Mouse (Mus musculus): Measurements from ENCODE around the gene Vmn1r111. TPM values are rescaled to one million over a fixed set of nuclear protein-coding genes. Genes with fewer than 3 reads are reported as not detected.
"Not testable (repeated sequence)": the region's sequence is repeated elsewhere in the genome, so short reads cannot be mapped to it uniquely, and the experiment has no call there.

Gene Vmn1r111
- total RNA-seq (2021), result not detected
- long read RNA-seq, experiment 1, result 0 reads
- long read RNA-seq, experiment 2, result 0 reads

- not testable (repeated sequence) for DNase-seq
These were observed at the start of gene Vmn1r111 for GRCm38 (mm10) chr7:20703116-20703515. Gene Vmn1r111, minus strand, starts transcription at chr7:20703216.

DNA sequence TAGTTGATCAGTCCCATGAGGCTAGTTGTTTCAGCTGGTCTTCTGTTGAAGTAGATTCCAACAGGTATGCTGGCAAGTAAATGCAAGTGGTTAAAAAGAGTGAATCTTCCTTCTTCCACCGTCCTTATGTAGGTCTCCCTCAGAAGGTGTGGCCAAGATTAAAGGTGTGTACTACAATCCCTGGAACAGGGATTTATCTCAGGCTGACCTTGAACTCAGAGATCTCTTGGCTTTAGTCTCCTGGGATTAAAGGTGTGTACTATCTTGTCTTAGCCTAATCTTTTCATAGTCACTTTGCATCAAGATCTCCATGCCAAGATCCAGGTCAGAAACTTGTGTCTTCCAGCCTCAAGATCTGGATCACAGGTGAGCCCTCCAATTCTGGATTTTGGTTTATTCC, 27.5 kb upstream of the Vmn1r111 start, which contains the start of gene Gm10668:
TSS of gene Gm10668 (minus strand) at position 101 of the 400 bp plus-strand sequence.
- DNase-seq, result not testable (repeated sequence)

DNA sequence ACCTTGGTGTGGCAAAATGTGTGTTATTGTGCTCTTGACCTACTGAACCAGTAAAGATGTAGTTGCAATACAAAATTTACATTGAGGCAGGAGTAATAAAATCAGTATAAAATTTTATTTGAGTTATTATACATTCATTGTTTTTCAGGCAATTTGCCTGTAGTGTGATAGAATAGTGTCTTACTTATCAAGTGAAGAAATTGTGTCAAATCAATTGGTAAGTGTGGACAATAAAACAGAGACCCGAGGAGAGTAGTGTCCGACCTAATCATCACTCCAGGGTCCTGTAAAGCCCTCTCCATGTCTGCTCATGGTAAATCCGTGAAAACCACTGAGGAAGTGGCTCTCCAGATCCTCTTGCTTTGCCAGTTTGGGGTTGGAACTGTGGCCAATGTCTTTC, 34.4 kb downstream of the Vmn1r111 start, which contains the start of gene Vmn1r107:
TSS of gene Vmn1r107 (plus strand) at position 301 of the 400 bp plus-strand sequence.
- not testable (repeated sequence) for DNase-seq

Other genes with a start within 250 kb of the Vmn1r111 start
- gene Gm10670, start 228.3 kb downstream of the Vmn1r111 start, total RNA-seq (2021), result not detected
- gene Vmn1r103, start 192.7 kb downstream of the Vmn1r111 start, total RNA-seq (2021), result not detected
- gene Vmn1r104, start 169.4 kb downstream of the Vmn1r111 start, total RNA-seq (2021), result not detected
- not detected for gene Gm5726, start 157.5 kb downstream of the Vmn1r111 start, total RNA-seq (2021)
- not detected for gene Gm4141, start 127.0 kb downstream of the Vmn1r111 start, total RNA-seq (2021)
- gene Gm4513, start 104.2 kb downstream of the Vmn1r111 start, total RNA-seq (2021), result not detected
- gene Vmn1r107, start 34.3 kb downstream of the Vmn1r111 start, total RNA-seq (2021), result not detected
- not detected for gene Gm10668, start 27.4 kb upstream of the Vmn1r111 start, total RNA-seq (2021)
- not detected for gene Vmn1r112, start 68.0 kb upstream of the Vmn1r111 start, total RNA-seq (2021)
- not detected for gene Vmn1r113, start 84.1 kb upstream of the Vmn1r111 start, total RNA-seq (2021)
- gene Vmn1r114, start 109.0 kb upstream of the Vmn1r111 start, total RNA-seq (2021), result not detected
- not detected for gene Vmn1r115, start 141.8 kb upstream of the Vmn1r111 start, total RNA-seq (2021)
- not detected for gene Vmn1r116, start 169.0 kb upstream of the Vmn1r111 start, total RNA-seq (2021)
- gene Vmn1r117, start 180.9 kb upstream of the Vmn1r111 start, total RNA-seq (2021), result not detected
- not detected for gene Vmn1r118, start 209.1 kb upstream of the Vmn1r111 start, total RNA-seq (2021)